Mouse (Mus musculus): ENCODE measurements around the gene Mff. TPM values are rescaled to one million over a fixed set of nuclear protein-coding genes. Genes with fewer than 3 reads are reported as not detected.
A peak's percentile ranks its signal among the peaks of the same experiment; 100 is the strongest.

Gene Mff
- polyA plus RNA-seq, 1 experiment from 2014 or later: 207 TPM

- Histone ChIP-seq H3K36me3 (no peaks in the 10 kb centered on the region), H3K9ac (no peak overlapping the region), H3K4me2 (no peak overlapping the region), H3K4me1 (replicated peaks) (peaks cover 10% of the 10 kb centered on the region; the same call in 1 of the 2 replicates), H3K27me3 (replicated peaks) (no peaks in the 10 kb centered on the region), H3K4me3 (no peak overlapping the region), H3K27ac (ENCODE audit: poor library complexity, severe bottlenecking) (no peak overlapping the region), H3K9me3 (replicated peaks) (no peaks in the 10 kb centered on the region)
- ATAC-seq (ENCODE audit: insufficient number of reproducible peaks, low FRiP score): 0 out of 2 replicates have a peak, but pooled peaks have one; percentile 23
- 70% methylated on average over 2 of the region's 2 CpGs for WGBS
Observed at GRCm38 (mm10) chr1:82795211-82795610, 70.5 kb downstream of the Mff start.

- peak; percentile 27; the same call in 1 of the 2 replicates for ATAC-seq (ENCODE audit: insufficient number of reproducible peaks, low FRiP score)
- Histone ChIP-seq H3K4me3 (no peak overlapping the region), H3K9me3 (replicated peaks) (no peaks in the 10 kb centered on the region), H3K27me3 (replicated peaks) (no peaks in the 10 kb centered on the region), H3K27ac (ENCODE audit: poor library complexity, severe bottlenecking) (peak overlapping the region; percentile 36), H3K36me3 (no peaks in the 10 kb centered on the region), H3K4me1 (replicated peaks) (peaks cover 10% of the 10 kb centered on the region; the same call in 1 of the 2 replicates), H3K9ac (no peak overlapping the region), H3K4me2 (no peak overlapping the region)
- WGBS: 37% methylated on average over 18 of the region's 18 CpGs
Observed at GRCm38 (mm10) chr1:82795702-82796443, 71.2 kb downstream of the Mff start.

GRCm38 (mm10) chr1:82797088-82797487, 72.4 kb downstream of the Mff start:
- 88% methylated on average over 4 of the region's 4 CpGs for WGBS
- Histone ChIP-seq H3K27me3 (replicated peaks) (no peaks in the 10 kb centered on the region), H3K9ac (no peak overlapping the region), H3K27ac (ENCODE audit: poor library complexity, severe bottlenecking) (no peak overlapping the region), H3K4me3 (no peak overlapping the region), H3K9me3 (replicated peaks) (no peaks in the 10 kb centered on the region), H3K4me1 (replicated peaks) (peaks cover 10% of the 10 kb centered on the region), H3K4me2 (no peak overlapping the region), H3K36me3 (no peaks in the 10 kb centered on the region)
- ATAC-seq (ENCODE audit: insufficient number of reproducible peaks, low FRiP score): 0 out of 2 replicates have a peak, but pooled peaks have one; percentile 56

DNA sequence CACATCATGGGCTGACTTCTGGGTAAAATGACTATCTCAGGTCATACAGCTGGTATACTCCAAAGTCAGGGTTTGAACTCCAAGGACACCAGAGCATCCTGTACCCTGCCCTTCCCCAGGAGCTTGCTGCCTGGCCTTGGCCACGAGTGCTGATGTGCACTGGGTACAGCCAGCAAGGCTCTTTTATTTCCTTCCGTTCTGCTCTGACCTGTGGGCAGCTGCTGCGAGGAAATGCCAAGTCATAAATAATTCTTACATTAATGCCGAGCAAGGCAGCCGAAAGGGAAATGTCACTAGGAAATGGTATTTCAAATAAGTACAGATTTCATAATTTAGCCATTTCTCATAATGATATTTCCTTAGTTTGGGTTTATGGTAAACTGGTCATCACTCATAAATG, 73.6 kb downstream of the Mff start:
- Histone ChIP-seq H3K27me3 (replicated peaks) (no peaks in the 10 kb centered on the region), H3K4me2 (no peak overlapping the region), H3K4me3 (no peak overlapping the region), H3K4me1 (replicated peaks) (peaks cover 10% of the 10 kb centered on the region), H3K9ac (no peak overlapping the region), H3K27ac (ENCODE audit: poor library complexity, severe bottlenecking) (no peak overlapping the region), H3K36me3 (no peaks in the 10 kb centered on the region), H3K9me3 (replicated peaks) (no peaks in the 10 kb centered on the region)
- ATAC-seq (ENCODE audit: insufficient number of reproducible peaks, low FRiP score): no peak
- WGBS: 78% methylated on average over 5 of the region's 5 CpGs

DNA sequence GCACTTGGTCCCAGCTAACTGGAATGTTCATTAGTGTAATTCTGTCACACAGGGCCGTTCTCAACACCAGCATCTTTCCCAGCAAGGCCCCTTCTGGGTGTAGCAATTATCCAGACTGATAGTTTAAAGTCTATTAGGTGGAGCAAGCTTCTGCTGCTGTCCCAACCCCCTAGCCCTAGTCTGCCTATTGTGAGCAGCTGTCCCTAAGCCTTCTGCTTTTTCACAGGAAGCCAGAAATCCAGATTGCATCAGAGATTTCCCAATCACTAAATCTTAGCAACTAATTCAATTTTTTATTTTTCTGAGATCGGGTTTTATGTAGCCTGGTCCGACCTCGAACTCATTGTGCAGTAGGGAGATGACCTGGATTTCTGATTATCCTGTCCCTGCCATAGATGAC, 74.2 kb downstream of the Mff start:
- no peak for ATAC-seq (ENCODE audit: insufficient number of reproducible peaks, low FRiP score)
- Histone ChIP-seq H3K27ac (ENCODE audit: poor library complexity, severe bottlenecking) (no peak overlapping the region), H3K4me3 (no peak overlapping the region), H3K4me2 (no peak overlapping the region), H3K9ac (no peak overlapping the region), H3K4me1 (replicated peaks) (peaks cover 12% of the 10 kb centered on the region), H3K36me3 (no peaks in the 10 kb centered on the region), H3K9me3 (replicated peaks) (0 out of 2 replicates have a peak, but pooled peaks cover 5% of the 10 kb centered on the region), H3K27me3 (replicated peaks) (no peaks in the 10 kb centered on the region)
- 80% methylated on average over 4 of the region's 4 CpGs for WGBS

- Histone ChIP-seq H3K27ac (ENCODE audit: poor library complexity, severe bottlenecking) (no peak overlapping the region), H3K9me3 (replicated peaks) (0 out of 2 replicates have a peak, but pooled peaks cover 5% of the 10 kb centered on the region), H3K9ac (no peak overlapping the region), H3K4me3 (no peak overlapping the region), H3K27me3 (replicated peaks) (no peaks in the 10 kb centered on the region), H3K4me2 (no peak overlapping the region), H3K4me1 (replicated peaks) (peaks cover 9% of the 10 kb centered on the region), H3K36me3 (no peaks in the 10 kb centered on the region)
- ATAC-seq (ENCODE audit: insufficient number of reproducible peaks, low FRiP score): no peak
- 66% methylated on average over 12 of the region's 12 CpGs for WGBS
Observed at GRCm38 (mm10) chr1:82801105-82801783, 76.6 kb downstream of the Mff start.

Other genes starting within 250 kb of the Mff start
- gene Col4a4, start 138.0 kb upstream of the Mff start, polyA plus RNA-seq (2016; fragmentation: Nextera tagmentation; extraction: Ambion mirVana): 0.33 and 0.49 TPM in 2 replicates
- 0.54 and 0.60 TPM in 2 replicates for gene Col4a3, start 138.0 kb upstream of the Mff start, polyA plus RNA-seq (2016; fragmentation: Nextera tagmentation; extraction: Ambion mirVana)
- gene Tm4sf20, start 43.6 kb downstream of the Mff start, polyA plus RNA-seq (2016; fragmentation: Nextera tagmentation; extraction: Ambion mirVana): 0.17 TPM in 1 of 2 replicates, not detected in the other
- not detected in 2 replicates for gene Gm47791, start 46.4 kb downstream of the Mff start, polyA plus RNA-seq (2016; fragmentation: Nextera tagmentation; extraction: Ambion mirVana)
- gene Agfg1, start 114.6 kb downstream of the Mff start, polyA plus RNA-seq (2016; fragmentation: Nextera tagmentation; extraction: Ambion mirVana): 46.4 and 47.0 TPM in 2 replicates
- 0.29 TPM in 1 of 2 replicates, not detected in the other for gene A030005L19Rik, start 188.4 kb downstream of the Mff start, polyA plus RNA-seq (2016; fragmentation: Nextera tagmentation; extraction: Ambion mirVana)
- gene A030014E15Rik, start 200.0 kb downstream of the Mff start, polyA plus RNA-seq (2016; fragmentation: Nextera tagmentation; extraction: Ambion mirVana): not detected in 2 replicates
- not detected in 2 replicates for gene Gm6217, start 206.5 kb downstream of the Mff start, polyA plus RNA-seq (2016; fragmentation: Nextera tagmentation; extraction: Ambion mirVana)
- gene A030003K21Rik, start 218.5 kb downstream of the Mff start, polyA plus RNA-seq (2016; fragmentation: Nextera tagmentation; extraction: Ambion mirVana): not detected in 2 replicates
- gene Gm7544, start 231.1 kb downstream of the Mff start, polyA plus RNA-seq (2016; fragmentation: Nextera tagmentation; extraction: Ambion mirVana): not detected in 2 replicates
- gene Gm47955, start 235.4 kb downstream of the Mff start, polyA plus RNA-seq (2016; fragmentation: Nextera tagmentation; extraction: Ambion mirVana): not detected in 2 replicates